ENCODE assay signal across 8 mouse cellular contexts in genomic region chr17:33978631-33979031, GRCm38 (mm10). TPM values are rescaled to one million over a fixed set of nuclear protein-coding genes. Genes with fewer than 3 reads are reported as not detected.
DNase-seq lines count a peak whose midpoint lies in the region; ATAC-seq and TF ChIP-seq lines count a peak whose summit lies in the region.

No protein-coding gene starts in this region.

- H3K27ac ChIP-seq in hindbrain, embryonic 14.5 days: no peak overlapping the region
- H3K27ac ChIP-seq in midbrain, embryonic 15.5 days: no peak overlapping the region
- no peak overlapping the region for H3K27ac ChIP-seq in stomach, postnatal 0 days (replicated peaks)

- no peak for TF ChIP-seq CTCF in stomach, postnatal 0 days (IDR thresholded peaks at IDR 0.05; ENCODE audit: low read depth)

- H3K36me3 ChIP-seq in hindbrain, embryonic 14.5 days (replicated peaks; ENCODE audit: control insufficient read depth, insufficient read depth): no peaks in the 10 kb centered on the region
- H3K36me3 ChIP-seq in midbrain, embryonic 15.5 days (replicated peaks): no peaks in the 10 kb centered on the region
- H3K36me3 ChIP-seq in stomach, postnatal 0 days (ENCODE audit: control insufficient read depth, insufficient read depth, low read length): no peaks in the 10 kb centered on the region

- no peak for DNase-seq in frontal cortex, postnatal 25 days (ENCODE audit: low spot score in 2 of 2)
- DNase-seq in cerebellum, adult 8-10 months: peak; percentile 73
- peak; percentile 85 for DNase-seq in gastrocnemius, adult 18-20 months (ENCODE audit: low spot score)
- no peak for DNase-seq in hindbrain, embryonic 14.5 days (ENCODE audit: low spot score)
- peak; percentile 84 for DNase-seq in liver
- peak; percentile 90 for DNase-seq in stomach, postnatal 0 days (ENCODE audit: low spot score)

- peaks cover 5% of the 10 kb centered on the region; the same call in 1 of the 2 replicates for H3K4me1 ChIP-seq in hindbrain, embryonic 14.5 days (replicated peaks; ENCODE audit: control insufficient read depth, insufficient read depth, low read length)
- peaks cover 25% of the 10 kb centered on the region for H3K4me1 ChIP-seq in midbrain, embryonic 15.5 days
- H3K4me1 ChIP-seq in stomach, postnatal 0 days (replicated peaks; ENCODE audit: control insufficient read depth, insufficient read depth): 0 out of 2 replicates have a peak, but pooled peaks cover 2% of the 10 kb centered on the region

- WGBS in hindbrain, embryonic 14.5 days: 2% methylated on average over 17 of the region's 17 CpGs
- WGBS in midbrain, embryonic 15.5 days: under 1% methylated on average over 17 of the region's 17 CpGs
- WGBS in stomach, postnatal 0 days: 1% methylated on average over 15 of the region's 17 CpGs

- H3K9me3 ChIP-seq in hindbrain, embryonic 14.5 days (ENCODE audit: control insufficient read depth, low read length): no peaks in the 10 kb centered on the region
- no peaks in the 10 kb centered on the region for H3K9me3 ChIP-seq in midbrain, embryonic 15.5 days
- H3K9me3 ChIP-seq in stomach, postnatal 0 days (ENCODE audit: control insufficient read depth, low read length): no peaks in the 10 kb centered on the region

- H3K9ac ChIP-seq in hindbrain, embryonic 14.5 days: peak overlapping the region; percentile 39
- H3K9ac ChIP-seq in midbrain, embryonic 15.5 days: peak overlapping the region; percentile 31; the same call in 1 of the 2 replicates
- H3K9ac ChIP-seq in stomach, postnatal 0 days (ENCODE audit: low read length): peak overlapping the region; percentile 48

- TF ChIP-seq EP300 in stomach, postnatal 0 days (optimal IDR thresholded peaks at IDR 0.05): no peak

- H3K27me3 ChIP-seq in hindbrain, embryonic 14.5 days (ENCODE audit: control insufficient read depth, insufficient read depth, low read length): peaks cover 42% of the 10 kb centered on the region
- H3K27me3 ChIP-seq in midbrain, embryonic 15.5 days (replicated peaks): peaks cover 47% of the 10 kb centered on the region
- H3K27me3 ChIP-seq in stomach, postnatal 0 days (ENCODE audit: control insufficient read depth, insufficient read depth, low read length): no peaks in the 10 kb centered on the region; the same call in 1 of the 2 replicates

- peak overlapping the region; percentile 31 for H3K4me3 ChIP-seq in hindbrain, embryonic 14.5 days (replicated peaks; ENCODE audit: low read length)
- H3K4me3 ChIP-seq in midbrain, embryonic 15.5 days: peak overlapping the region; percentile 35
- peak overlapping the region; percentile 39 for H3K4me3 ChIP-seq in stomach, postnatal 0 days (ENCODE audit: low read depth, low read length)

- peak overlapping the region; percentile 56 for H3K4me2 ChIP-seq in hindbrain, embryonic 14.5 days (replicated peaks)
- peak overlapping the region; percentile 56 for H3K4me2 ChIP-seq in midbrain, embryonic 15.5 days
- H3K4me2 ChIP-seq in stomach, postnatal 0 days (replicated peaks; ENCODE audit: low read depth): peak overlapping the region; percentile 58

- ATAC-seq in frontal cortex, adult (ENCODE audit: low TSS enrichment): peak; percentile 64
- ATAC-seq in hindbrain, embryonic 14.5 days (ENCODE audit: low FRiP score): no peak
- ATAC-seq in midbrain, embryonic 15.5 days (replicated peaks): no peak
- peak; percentile 94 for ATAC-seq in stomach, postnatal 0 days (ENCODE audit: low FRiP score, low TSS enrichment)

RNA-seq across cellular contexts. Expression of gene H2-K1, which starts 21.5 kb away (rescaled TPM):
- 10 to 100 TPM; 47.2 to 57.7 TPM for total RNA-seq in gastrocnemius, adult 18-20 months (2021)
- 12.5 and 16.5 TPM in 2 replicates for polyA plus RNA-seq in hindbrain, embryonic 14.5 days (2014; fragmentation: Nextera tagmentation; extraction: Ambion mirVana)
- polyA plus RNA-seq in midbrain, embryonic 15.5 days (2015; fragmentation: Nextera tagmentation; extraction: Ambion mirVana): 19.0 and 20.1 TPM in 2 replicates
- polyA plus RNA-seq in stomach, postnatal 0 days (2015; fragmentation: Nextera tagmentation; extraction: Ambion mirVana): 129 and 130 TPM in 2 replicates

RNA-seq across cellular contexts. Expression of gene Rps18, which starts 22.8 kb away (rescaled TPM):
- 100 to 1,000 TPM; 367 to 381 TPM for total RNA-seq in gastrocnemius, adult 18-20 months (2021)
- 804 and 966 TPM in 2 replicates for polyA plus RNA-seq in hindbrain, embryonic 14.5 days (2014; fragmentation: Nextera tagmentation; extraction: Ambion mirVana)
- 689 and 743 TPM in 2 replicates for polyA plus RNA-seq in midbrain, embryonic 15.5 days (2015; fragmentation: Nextera tagmentation; extraction: Ambion mirVana)
- polyA plus RNA-seq in stomach, postnatal 0 days (2015; fragmentation: Nextera tagmentation; extraction: Ambion mirVana): 1,740 and 1,781 TPM in 2 replicates

RNA-seq across cellular contexts. Expression of gene Vps52, which starts 23.0 kb away (rescaled TPM):
- 10 to 100 TPM; 29.6 to 33.5 TPM for total RNA-seq in gastrocnemius, adult 18-20 months (2021)
- polyA plus RNA-seq in hindbrain, embryonic 14.5 days (2014; fragmentation: Nextera tagmentation; extraction: Ambion mirVana): 56.0 and 56.6 TPM in 2 replicates
- 80.9 and 84.4 TPM in 2 replicates for polyA plus RNA-seq in midbrain, embryonic 15.5 days (2015; fragmentation: Nextera tagmentation; extraction: Ambion mirVana)
- polyA plus RNA-seq in stomach, postnatal 0 days (2015; fragmentation: Nextera tagmentation; extraction: Ambion mirVana): 24.7 and 26.3 TPM in 2 replicates

RNA-seq across cellular contexts. Expression of gene B3galt4, which starts 27.3 kb away (rescaled TPM):
- total RNA-seq in gastrocnemius, adult 18-20 months (2021): 1 to 10 TPM; 1.5 to 1.7 TPM
- polyA plus RNA-seq in hindbrain, embryonic 14.5 days (2014; fragmentation: Nextera tagmentation; extraction: Ambion mirVana): 7.8 and 9.2 TPM in 2 replicates
- polyA plus RNA-seq in midbrain, embryonic 15.5 days (2015; fragmentation: Nextera tagmentation; extraction: Ambion mirVana): 14.9 and 15.1 TPM in 2 replicates
- 15.0 and 15.2 TPM in 2 replicates for polyA plus RNA-seq in stomach, postnatal 0 days (2015; fragmentation: Nextera tagmentation; extraction: Ambion mirVana)

RNA-seq across cellular contexts. Expression of gene Wdr46, which starts 38.2 kb away (rescaled TPM):
- total RNA-seq in gastrocnemius, adult 18-20 months (2021): 1 to 10 TPM; 8.7 to 8.8 TPM
- 15.6 and 19.5 TPM in 2 replicates for polyA plus RNA-seq in hindbrain, embryonic 14.5 days (2014; fragmentation: Nextera tagmentation; extraction: Ambion mirVana)
- 25.9 and 26.2 TPM in 2 replicates for polyA plus RNA-seq in midbrain, embryonic 15.5 days (2015; fragmentation: Nextera tagmentation; extraction: Ambion mirVana)
- polyA plus RNA-seq in stomach, postnatal 0 days (2015; fragmentation: Nextera tagmentation; extraction: Ambion mirVana): 17.1 and 20.2 TPM in 2 replicates

Comparison
In these comparisons a context has a peak if more than half of its experiments do, and no peak if none do; other contexts are left out.
1. ATAC-seq: peak in frontal cortex, adult (single experiment) and stomach, postnatal 0 days (single experiment); none in hindbrain, embryonic 14.5 days (single experiment) and midbrain, embryonic 15.5 days (single experiment).
2. DNase-seq: peak in cerebellum, adult 8-10 months (single experiment), gastrocnemius, adult 18-20 months (single experiment), liver (single experiment) and stomach, postnatal 0 days (single experiment); none in frontal cortex, postnatal 25 days (0 of 2) and hindbrain, embryonic 14.5 days (single experiment).
3. Peak in every context shown above with its lines, with median percentiles within 50 percentile points of each other: H3K4me2 ChIP-seq, H3K4me3 ChIP-seq and H3K9ac ChIP-seq.